Mouse (Mus musculus) forebrain, embryonic 11.5 days (tissue): Measurements from ENCODE around the gene Mettl27. TPM values are rescaled to one million over a fixed set of nuclear protein-coding genes. Genes with fewer than 3 reads are reported as not detected.

ENCODE experiments used
- ATAC-seq: fragments of 200-750 bp; cut with Nextera tagmentation; replicated peaks from 2 replicates; pipeline ENCODE4 v1.8.0; 2017; ENCODE audit warnings: moderate TSS enrichment; ENCODE audit not compliant: low FRiP score
- DNase-seq: peaks from one replicate; pipeline ENCODE4 v3.0.0-alpha.2; 2017; ENCODE audit warnings: low spot score
- H3K27ac ChIP-seq: fragments of 300-500 bp; sonication (generic); 2 replicates; pipeline ENCODE4 v1.5.1; 2014; ENCODE audit warnings: low read depth, low read length
- H3K27me3 ChIP-seq: fragments of 300-500 bp; sonication (generic); 2 replicates; pipeline ENCODE4 v1.6.1; 2014; ENCODE audit warnings: mild to moderate bottlenecking, low read length, mixed read lengths; ENCODE audit not compliant: control insufficient read depth, insufficient read depth
- H3K36me3 ChIP-seq: fragments of 300-500 bp; sonication (generic); 2 replicates; pipeline ENCODE4 v1.6.1; 2014; ENCODE audit warnings: mild to moderate bottlenecking, low read length, moderate library complexity, mixed read lengths; ENCODE audit not compliant: control insufficient read depth, insufficient read depth
- H3K4me1 ChIP-seq: fragments of 300-500 bp; sonication (generic); replicated peaks from 2 replicates; pipeline ENCODE4 v1.6.1; 2014; ENCODE audit warnings: low read length, mixed read lengths; ENCODE audit not compliant: control insufficient read depth, insufficient read depth
- H3K4me2 ChIP-seq: fragments of 300-500 bp; sonication (generic); 2 replicates; pipeline ENCODE4 v1.6.1; 2014; ENCODE audit warnings: low read depth, mild to moderate bottlenecking, low read length, moderate library complexity, mixed read lengths; ENCODE audit not compliant: severe bottlenecking
- H3K4me3 ChIP-seq: fragments of 300-500 bp; sonication (generic); 2 replicates; pipeline ENCODE4 v1.5.1; 2014; ENCODE audit warnings: low read depth, low read length
- H3K9ac ChIP-seq: fragments of 300-500 bp; sonication (generic); 2 replicates; pipeline ENCODE4 v1.6.1; 2014; ENCODE audit warnings: low read length
- H3K9me3 ChIP-seq: fragments of 300-500 bp; sonication (generic); 2 replicates; pipeline ENCODE4 v1.6.1; 2016; ENCODE audit warnings: low read length, mixed read lengths; ENCODE audit not compliant: control insufficient read depth
- WGBS: fragments of 180-500 bp; shearing (Covaris S2); extraction: QIAGEN DNeasy Blood & Tissue Kit; methylation state at CpG from one replicate; pipeline ENCODE4 v1.1.7; 2014; 5-methylcytosine and 5-hydroxymethylcytosine counted together
- polyA plus RNA-seq: library from polyadenylated mRNA; unstranded; fragments of >200 nt; fragmentation: Nextera tagmentation; extraction: Ambion mirVana; gene quantifications from 2 replicates; pipeline ENCODE4 v1.2.1, GENCODE M21; 2014

The Mettl27 gene
- polyA plus RNA-seq, 1 experiment from 2014 or later, result 7.3 TPM

DNA sequence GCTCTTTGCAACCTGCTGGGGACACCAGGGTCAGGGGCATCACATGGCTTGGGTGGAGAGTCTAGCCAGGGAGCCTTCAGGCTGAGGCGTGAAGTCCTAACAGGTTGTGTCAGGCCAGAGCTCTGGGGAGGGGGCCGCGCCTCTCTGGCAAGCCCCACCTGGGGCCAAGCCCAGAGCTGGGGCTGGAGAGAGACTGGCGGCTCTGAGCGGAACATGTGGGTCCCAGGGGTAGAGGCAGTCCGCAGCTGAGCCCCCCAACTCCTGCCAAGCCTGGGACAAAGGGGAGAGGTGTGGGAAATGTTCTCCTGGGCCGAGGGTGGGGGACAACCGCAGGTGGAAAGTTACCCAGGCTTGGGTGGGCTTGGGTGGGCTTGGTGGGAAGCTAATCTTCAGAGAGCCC lies 35.2 kb upstream of the Mettl27 start:
- no peak overlapping the region for H3K4me2 ChIP-seq
- no peak for DNase-seq
- no peaks in the 10 kb centered on the region for H3K36me3 ChIP-seq
- no peaks in the 10 kb centered on the region for H3K9me3 ChIP-seq
- H3K27ac ChIP-seq, result no peak overlapping the region
- no peak for ATAC-seq
- H3K27me3 ChIP-seq, result no peaks in the 10 kb centered on the region
- no peak overlapping the region for H3K9ac ChIP-seq
- H3K4me3 ChIP-seq, result no peak overlapping the region
- H3K4me1 ChIP-seq, result no peaks in the 10 kb centered on the region
- WGBS, result 90% methylated on average over 8 of the region's 8 CpGs

DNA sequence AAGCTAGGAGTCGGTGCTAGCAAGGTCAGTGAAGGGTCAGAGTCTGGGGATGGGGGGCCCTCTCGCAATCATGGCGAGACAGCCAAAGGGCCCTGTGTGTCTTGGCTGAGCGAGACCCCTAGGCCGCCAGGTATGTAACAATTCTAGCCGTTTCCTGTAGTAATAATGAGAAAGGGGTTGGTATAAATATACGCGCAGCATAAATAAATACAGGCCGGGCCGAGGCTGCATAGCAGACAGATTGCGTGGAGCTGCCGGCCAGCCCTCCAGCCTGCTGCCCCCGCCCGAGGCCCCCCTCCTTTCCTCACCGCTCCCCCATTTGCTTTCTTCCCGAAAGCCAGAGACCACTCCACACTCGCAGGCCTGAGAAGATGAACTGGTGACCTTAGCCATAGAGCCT lies 34.6 kb upstream of the Mettl27 start:
- Histone ChIP-seq H3K4me1 (no peaks in the 10 kb centered on the region), H3K9me3 (no peaks in the 10 kb centered on the region), H3K36me3 (no peaks in the 10 kb centered on the region), H3K27ac (no peak overlapping the region), H3K4me2 (no peak overlapping the region), H3K4me3 (no peak overlapping the region), H3K27me3 (no peaks in the 10 kb centered on the region), H3K9ac (no peak overlapping the region)
- ATAC-seq (no peak), DNase-seq (no peak)
- 76% methylated on average over 17 of the region's 17 CpGs for WGBS

DNA sequence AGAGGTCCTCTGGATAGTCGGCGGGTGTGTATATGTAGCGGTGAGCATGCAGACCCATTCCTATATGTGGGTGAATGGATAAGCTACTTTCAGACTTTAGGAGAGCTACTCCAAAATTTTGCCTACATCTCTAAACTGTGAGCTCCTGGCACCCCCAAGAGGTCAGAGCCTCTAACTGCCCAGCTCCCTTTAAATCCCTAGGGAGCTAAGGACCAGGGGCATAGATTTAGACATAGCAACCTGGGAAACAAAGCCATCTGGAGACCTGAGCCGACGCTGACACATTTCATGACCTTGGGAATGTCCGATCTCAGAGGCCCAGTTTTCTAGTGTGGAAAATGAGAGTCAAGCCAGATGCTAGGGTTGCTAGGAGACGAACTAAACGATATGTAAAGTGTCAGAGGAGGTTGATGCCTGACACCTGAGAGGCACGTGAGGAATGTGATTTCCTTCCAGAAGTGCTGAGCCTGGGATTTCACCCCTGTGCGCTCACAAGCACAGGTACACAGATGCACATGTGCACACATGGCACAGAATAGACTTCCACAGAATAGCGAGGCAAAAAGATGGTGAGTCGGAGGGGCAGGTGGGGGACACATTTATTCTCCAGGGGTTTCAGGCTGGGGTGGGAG lies 31.0 kb upstream of the Mettl27 start:
- Histone ChIP-seq H3K27me3 (no peaks in the 10 kb centered on the region), H3K9ac (no peak overlapping the region), H3K4me1 (no peaks in the 10 kb centered on the region), H3K36me3 (no peaks in the 10 kb centered on the region), H3K9me3 (no peaks in the 10 kb centered on the region), H3K27ac (no peak overlapping the region), H3K4me3 (no peak overlapping the region), H3K4me2 (no peak overlapping the region)
- WGBS, result 44% methylated on average over 12 of the region's 12 CpGs
- DNase-seq (no peak), ATAC-seq (no peak)

DNA sequence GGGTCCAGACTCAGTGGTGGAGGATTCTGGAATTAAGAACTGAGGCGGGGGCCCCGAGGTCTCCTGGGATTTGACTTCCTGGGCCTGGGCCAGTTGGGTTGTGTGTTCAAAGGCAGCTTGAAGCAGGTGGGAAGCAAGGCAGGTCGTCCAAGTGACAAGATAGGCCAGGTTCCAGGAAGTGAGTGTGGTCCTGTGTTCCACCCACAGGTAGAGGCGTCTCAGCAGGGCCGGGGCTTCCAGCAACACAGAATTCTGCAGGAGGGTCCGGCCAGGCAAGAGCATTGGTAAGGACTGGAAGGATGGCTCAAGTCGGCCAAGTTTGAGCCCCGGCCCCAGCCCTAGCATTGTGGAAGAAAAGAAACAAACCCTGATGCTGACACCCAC lies 30.5 kb upstream of the Mettl27 start:
- H3K4me3 ChIP-seq, result no peak overlapping the region
- DNase-seq (no peak), ATAC-seq (no peak)
- WGBS, result 68% methylated on average over 8 of the region's 8 CpGs
- no peaks in the 10 kb centered on the region for H3K9me3 ChIP-seq
- no peak overlapping the region for H3K27ac ChIP-seq
- H3K27me3 ChIP-seq, result no peaks in the 10 kb centered on the region
- no peak overlapping the region for H3K4me2 ChIP-seq
- no peaks in the 10 kb centered on the region for H3K36me3 ChIP-seq
- H3K4me1 ChIP-seq, result no peaks in the 10 kb centered on the region
- H3K9ac ChIP-seq, result no peak overlapping the region

DNA sequence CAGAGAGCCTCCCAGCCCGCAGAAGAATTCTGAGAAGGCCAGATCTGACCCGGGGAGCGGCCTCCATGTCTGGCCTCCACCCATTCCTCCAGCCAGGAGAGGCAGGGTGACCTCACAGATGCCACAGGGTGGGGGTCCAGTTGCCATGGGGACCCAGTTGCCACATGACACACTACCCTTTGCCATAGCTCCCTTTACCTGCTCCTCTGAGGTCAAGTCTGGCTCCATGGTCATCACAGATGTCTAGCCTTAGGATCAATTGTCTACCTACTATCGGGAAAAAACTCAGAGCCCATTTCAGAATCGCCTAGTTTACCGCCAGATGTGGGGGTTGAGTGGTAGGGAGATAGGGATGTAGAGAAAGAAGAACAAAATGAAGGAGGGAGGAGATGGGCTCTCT lies 25.5 kb upstream of the Mettl27 start, which contains the start of gene Tmem270:
Tmem270 (minus strand) TSS at position 101 of the 400 bp plus-strand sequence.
- H3K27ac ChIP-seq, result no peak within 1 kb of the TSS
- no peaks in the 10 kb centered on the region for H3K27me3 ChIP-seq
- H3K4me1 ChIP-seq, result no peaks in the 10 kb centered on the region
- no peaks in the 10 kb centered on the region for H3K9me3 ChIP-seq
- ATAC-seq, result no peak
- H3K36me3 ChIP-seq, result no peaks in the 10 kb centered on the region
- H3K4me3 ChIP-seq, result no peak within 1 kb of the TSS
- WGBS, result 78% methylated on average over 6 of the region's 6 CpGs
- no peak for DNase-seq
- no peak within 1 kb of the TSS for H3K4me2 ChIP-seq
- no peak within 1 kb of the TSS for H3K9ac ChIP-seq

DNA sequence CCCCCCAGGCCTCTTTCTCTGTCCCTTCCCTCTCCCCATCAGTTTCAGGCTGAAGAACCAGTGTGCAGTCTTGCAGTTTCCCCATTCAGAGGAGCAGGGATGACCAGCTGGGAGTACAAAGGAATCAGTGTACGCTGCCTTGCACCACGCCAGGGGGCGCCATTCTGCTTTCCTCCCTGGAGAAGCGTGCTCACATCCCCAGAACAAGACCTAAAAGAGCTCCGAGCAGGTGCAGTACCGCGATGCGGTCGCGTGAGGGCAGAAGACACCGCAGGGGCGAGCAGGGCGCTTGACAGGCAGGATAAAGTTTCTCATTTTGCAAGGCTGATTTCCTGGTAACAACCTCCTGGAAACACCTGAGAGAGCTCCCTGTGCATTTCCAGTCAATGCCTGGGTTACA lies 25.0 kb upstream of the Mettl27 start:
- Histone ChIP-seq H3K4me1 (no peaks in the 10 kb centered on the region), H3K9ac (no peak overlapping the region), H3K36me3 (no peaks in the 10 kb centered on the region), H3K27ac (no peak overlapping the region), H3K4me2 (no peak overlapping the region), H3K4me3 (no peak overlapping the region), H3K9me3 (no peaks in the 10 kb centered on the region), H3K27me3 (no peaks in the 10 kb centered on the region)
- ATAC-seq (peak; percentile 79), DNase-seq (peak; percentile 97)
- 0% methylated on average over 13 of the region's 13 CpGs for WGBS

DNA sequence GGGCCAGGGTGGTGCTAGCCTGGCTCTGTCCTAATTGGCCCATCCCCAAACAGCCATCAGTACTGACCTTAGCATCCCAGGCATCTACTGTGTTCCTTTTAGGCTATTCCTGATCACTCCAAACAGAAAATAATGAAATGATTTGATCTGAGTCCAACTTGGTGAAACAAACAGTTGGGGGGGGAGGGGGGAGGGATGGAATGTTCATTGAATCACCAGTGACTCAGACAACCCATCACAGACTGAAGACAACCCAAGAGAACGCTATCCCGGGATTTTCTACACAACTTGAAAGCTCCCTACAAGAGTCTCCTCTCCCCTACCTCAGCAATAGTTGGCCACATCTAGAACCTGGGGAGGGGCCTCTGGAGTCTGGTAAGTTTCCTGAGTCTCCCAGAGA lies 20.3 kb upstream of the Mettl27 start:
- no peak overlapping the region for H3K4me2 ChIP-seq
- no peak for DNase-seq
- no peaks in the 10 kb centered on the region for H3K36me3 ChIP-seq
- 87% methylated on average over 2 of the region's 2 CpGs for WGBS
- ATAC-seq, result no peak
- H3K27me3 ChIP-seq, result no peaks in the 10 kb centered on the region
- no peak overlapping the region for H3K9ac ChIP-seq
- H3K27ac ChIP-seq, result no peak overlapping the region
- H3K4me1 ChIP-seq, result no peaks in the 10 kb centered on the region
- no peaks in the 10 kb centered on the region for H3K9me3 ChIP-seq
- H3K4me3 ChIP-seq, result no peak overlapping the region

DNA sequence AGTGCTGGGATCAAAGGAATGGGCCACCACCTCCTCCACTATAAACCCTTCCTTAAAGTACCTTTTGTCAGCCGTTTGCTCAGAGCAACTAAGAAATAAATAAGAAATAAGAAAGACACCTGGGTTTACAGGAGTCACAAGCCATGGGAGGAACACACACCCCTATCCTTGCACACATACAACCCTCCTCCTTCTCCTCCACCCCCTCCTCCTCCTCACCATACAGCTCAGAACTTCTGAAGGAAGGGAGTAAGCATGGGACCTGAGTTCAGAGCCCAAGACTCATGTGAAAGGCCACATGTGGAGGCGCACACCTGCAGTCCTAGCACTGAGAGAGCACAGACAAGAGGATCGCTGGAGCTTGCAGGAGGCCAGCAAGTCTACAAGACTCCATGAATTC lies 18.8 kb upstream of the Mettl27 start:
- ATAC-seq, result no peak
- Histone ChIP-seq H3K27ac (no peak overlapping the region), H3K4me3 (no peak overlapping the region), H3K9me3 (no peaks in the 10 kb centered on the region), H3K9ac (no peak overlapping the region), H3K4me1 (no peaks in the 10 kb centered on the region), H3K27me3 (no peaks in the 10 kb centered on the region), H3K36me3 (no peaks in the 10 kb centered on the region), H3K4me2 (no peak overlapping the region)
- WGBS, result 79% methylated on average over 3 of the region's 3 CpGs
- no peak for DNase-seq

DNA sequence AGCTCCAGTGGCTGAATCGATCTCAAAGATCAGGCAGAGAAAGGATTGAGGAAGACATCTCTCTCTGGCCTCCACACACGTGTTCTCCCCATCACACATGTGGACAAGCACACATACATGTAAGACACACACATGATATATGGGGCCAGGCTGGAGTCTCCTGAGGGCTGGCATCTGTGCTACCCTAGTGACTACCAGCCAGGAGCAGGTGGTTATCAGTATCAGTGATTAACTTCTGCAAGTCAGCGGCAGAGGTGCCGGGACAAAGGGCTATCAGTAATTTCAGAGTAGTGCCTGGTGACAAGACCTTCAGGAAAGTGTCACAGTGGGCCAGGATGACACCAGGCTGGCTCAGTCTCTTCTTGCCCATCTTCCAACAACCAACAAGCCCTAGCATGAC lies 18.4 kb upstream of the Mettl27 start:
- H3K27ac ChIP-seq, result no peak overlapping the region
- 86% methylated on average over 4 of the region's 4 CpGs for WGBS
- no peak overlapping the region for H3K9ac ChIP-seq
- no peaks in the 10 kb centered on the region for H3K4me1 ChIP-seq
- H3K36me3 ChIP-seq, result no peaks in the 10 kb centered on the region
- ATAC-seq, result no peak
- no peak overlapping the region for H3K4me2 ChIP-seq
- no peak overlapping the region for H3K4me3 ChIP-seq
- no peaks in the 10 kb centered on the region for H3K27me3 ChIP-seq
- no peaks in the 10 kb centered on the region for H3K9me3 ChIP-seq
- DNase-seq, result no peak
